Mouse (Mus musculus): Measurements from ENCODE around the gene Kcnq2. TPM values are rescaled to one million over a fixed set of nuclear protein-coding genes. Genes with fewer than 3 reads are reported as not detected.

The Kcnq2 gene
- total RNA-seq (2021) = 100 to 1,000 TPM; 277 to 291 TPM

GRCm38 (mm10) chr2:181134591-181135445 is at the start of gene Kcnq2:
Kcnq2 (minus strand) TSS chr2:181135300.
- DNase-seq (ENCODE audit: extremely low spot score in 1 of 2, low spot score in 1 of 2) = no peak

DNA sequence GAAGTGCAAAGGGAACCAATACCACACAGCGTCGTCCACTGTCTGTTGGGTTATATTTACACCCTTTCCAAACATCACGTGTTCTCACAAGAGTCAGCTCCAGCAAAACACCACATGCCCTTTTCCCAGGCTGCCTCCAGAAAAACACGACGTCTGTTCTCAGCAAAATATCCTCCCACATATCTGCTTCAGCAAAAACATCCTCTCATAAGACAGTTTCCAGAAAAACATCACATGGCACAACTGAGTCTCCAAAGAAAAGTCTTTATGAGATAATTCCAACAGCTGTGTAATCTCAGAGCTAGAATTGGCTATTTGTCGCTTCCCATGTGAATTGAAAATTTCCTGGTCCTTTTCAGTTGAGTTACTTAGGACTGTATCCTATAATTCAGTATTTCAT is 45.8 kb upstream of the Kcnq2 start:
- DNase-seq (ENCODE audit: extremely low spot score in 1 of 2, low spot score in 1 of 2) = no peak

GRCm38 (mm10) chr2:181178471-181178870 is 43.4 kb upstream of the Kcnq2 start:
- DNase-seq (ENCODE audit: extremely low spot score in 1 of 2, low spot score in 1 of 2) = no peak

GRCm38 (mm10) chr2:181178015-181178414 is 42.9 kb upstream of the Kcnq2 start:
- no peak for DNase-seq (ENCODE audit: extremely low spot score in 1 of 2, low spot score in 1 of 2)

DNA sequence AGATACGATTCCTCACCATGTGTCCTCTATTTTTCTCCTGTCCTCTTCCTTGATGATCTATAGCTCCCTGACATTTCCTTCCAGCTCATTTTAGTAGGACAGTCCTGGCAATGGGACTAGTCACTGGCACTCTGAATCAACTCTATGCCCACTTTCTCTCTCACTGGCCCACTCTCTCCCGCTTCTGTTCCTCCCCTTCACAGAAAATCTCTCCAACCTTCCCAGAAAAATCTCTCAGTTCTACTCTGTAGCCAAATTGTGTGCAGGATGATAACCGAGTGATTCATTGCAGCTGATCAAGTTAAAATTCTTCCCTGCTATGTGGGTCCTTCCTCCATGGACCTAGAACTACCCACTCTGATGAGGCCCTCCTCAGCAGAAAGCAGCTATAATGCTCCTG is 39.5 kb upstream of the Kcnq2 start:
- DNase-seq (ENCODE audit: extremely low spot score in 1 of 2, low spot score in 1 of 2) = no peak

DNA sequence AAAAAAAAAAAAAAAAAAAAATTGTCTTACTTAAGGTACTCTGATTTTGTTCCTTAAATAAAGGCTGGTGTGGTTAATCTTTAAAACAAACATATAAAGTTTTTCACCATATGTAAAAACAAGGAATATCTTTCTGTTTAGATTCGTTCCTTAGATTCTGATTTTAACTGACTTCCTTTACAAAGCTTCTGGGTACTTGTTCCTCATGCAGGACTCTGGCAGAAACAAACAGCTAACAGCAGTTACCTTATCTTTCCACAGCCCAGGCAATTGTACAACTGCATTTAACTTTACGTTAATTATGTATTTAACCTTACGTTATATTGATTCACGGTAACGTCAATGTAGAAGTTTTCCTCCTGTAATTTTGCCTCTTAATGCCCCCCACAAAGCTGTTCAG is 31.4 kb upstream of the Kcnq2 start:
- DNase-seq (ENCODE audit: extremely low spot score in 1 of 2, low spot score in 1 of 2) = no peak

DNA sequence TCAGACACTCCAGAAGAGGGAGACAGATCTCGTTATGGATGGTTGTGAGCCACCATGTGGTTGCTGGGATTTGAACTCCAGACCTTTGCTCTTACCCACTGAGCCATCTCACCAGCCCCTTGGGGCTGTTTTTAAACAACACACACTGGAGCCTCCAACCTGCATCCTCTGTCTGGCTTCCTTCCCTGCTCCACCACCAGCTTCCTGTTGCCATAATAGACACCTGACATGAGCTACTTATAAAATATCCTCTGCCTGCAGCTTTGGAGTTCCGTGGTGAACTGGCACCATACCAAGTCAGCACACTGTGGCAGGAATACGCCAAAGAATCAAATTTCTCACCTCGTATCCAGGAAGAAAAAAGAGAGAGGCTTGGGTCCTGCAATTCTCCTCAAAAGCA is 25.7 kb upstream of the Kcnq2 start:
- no peak for DNase-seq (ENCODE audit: extremely low spot score in 1 of 2, low spot score in 1 of 2)

- DNase-seq (ENCODE audit: extremely low spot score in 1 of 2, low spot score in 1 of 2) = peak in 1 of 2 experiments; percentile 50
These were observed 24.7 kb upstream of the Kcnq2 start for GRCm38 (mm10) chr2:181159771-181160170.

DNA sequence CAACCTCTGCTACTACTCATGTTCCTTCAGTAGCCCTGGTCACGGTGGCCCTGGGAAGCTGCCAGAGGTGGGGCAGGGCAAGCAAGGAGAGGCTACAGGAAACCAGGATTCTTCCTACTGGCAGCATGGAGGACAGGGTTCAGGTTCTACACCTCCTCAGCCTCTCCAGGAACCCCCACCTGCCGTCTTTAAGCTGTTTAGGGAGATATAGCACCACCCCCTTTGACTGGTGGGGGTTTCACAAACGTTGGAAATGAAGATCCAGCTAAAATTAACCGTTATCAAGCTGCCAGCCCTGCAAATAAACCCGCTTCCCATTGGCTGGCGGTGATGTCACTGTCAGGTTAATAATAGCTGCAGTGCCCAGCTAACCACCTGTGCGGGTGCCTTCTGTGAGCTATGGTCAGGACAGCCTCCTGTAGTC is 24.0 kb upstream of the Kcnq2 start:
- peak in 1 of 2 experiments; percentile 32 for DNase-seq (ENCODE audit: extremely low spot score in 1 of 2, low spot score in 1 of 2)

DNA sequence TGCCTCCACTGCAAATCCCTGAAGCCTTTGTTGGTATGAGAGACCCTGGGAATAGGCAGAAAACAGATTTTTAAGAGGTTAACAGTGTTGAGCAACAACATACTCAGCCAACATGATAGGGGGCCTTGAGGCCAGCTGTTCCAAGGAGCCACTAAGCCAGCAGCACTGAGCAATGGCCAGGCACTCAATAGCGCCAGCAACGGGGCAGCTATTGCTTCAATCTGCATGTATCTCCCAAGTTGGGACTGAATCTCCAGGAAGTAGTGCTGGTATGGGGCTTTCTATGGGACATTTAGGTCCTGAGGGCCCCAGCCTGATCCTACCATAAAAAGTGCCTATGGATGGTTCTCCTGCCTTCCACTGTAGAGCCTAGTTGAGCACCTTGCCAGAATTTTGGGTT is 23.4 kb upstream of the Kcnq2 start:
- no peak for DNase-seq (ENCODE audit: extremely low spot score in 1 of 2, low spot score in 1 of 2)

DNA sequence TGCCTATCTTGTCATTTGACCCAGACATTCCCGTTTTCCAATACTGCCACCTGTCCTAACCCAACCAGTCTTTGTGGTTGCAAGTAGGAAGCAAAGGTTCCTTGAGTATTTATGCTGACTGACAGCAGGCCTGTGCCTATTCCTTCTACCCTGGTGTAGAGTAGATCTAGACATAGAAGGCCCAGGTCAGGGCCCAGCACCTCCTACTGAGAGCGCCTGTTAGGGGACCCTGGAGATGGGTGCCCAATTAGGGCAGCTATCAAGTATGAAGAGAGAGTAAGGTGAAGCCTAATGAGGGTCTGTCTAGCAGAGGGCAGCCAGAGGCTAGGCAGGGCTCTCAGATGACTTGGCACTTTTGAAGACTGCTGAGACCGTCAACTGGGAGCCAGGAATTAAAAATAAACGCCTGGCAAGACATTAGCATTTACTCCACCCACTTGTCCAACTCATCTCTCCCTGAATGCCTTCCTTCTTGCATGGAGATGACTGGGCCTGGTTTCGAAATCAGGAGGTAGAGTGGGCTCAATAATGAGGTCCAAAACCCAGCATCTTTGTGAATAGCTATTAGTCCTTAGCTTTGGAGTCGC is 22.7 kb upstream of the Kcnq2 start:
- DNase-seq (ENCODE audit: extremely low spot score in 1 of 2, low spot score in 1 of 2) = no peak

DNA sequence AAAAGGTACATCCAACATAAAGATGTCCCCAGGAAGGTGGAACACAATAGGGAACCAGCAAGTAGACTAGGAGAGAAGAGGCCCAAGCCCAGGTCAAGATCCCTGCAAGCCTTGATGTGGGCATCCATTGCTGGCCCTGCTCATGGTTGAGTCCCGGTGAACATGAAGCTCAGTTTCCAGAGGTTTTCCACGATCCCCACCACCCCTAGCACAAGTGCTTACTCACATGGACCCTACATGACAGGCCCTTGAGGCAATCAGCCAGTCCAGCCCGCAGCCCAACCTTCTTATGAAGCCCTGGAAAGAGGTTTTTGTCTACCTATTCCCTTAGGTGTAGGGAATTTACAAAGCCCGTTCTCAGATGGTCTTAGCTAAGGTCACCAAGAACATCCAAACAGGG is 22.1 kb upstream of the Kcnq2 start:
- DNase-seq (ENCODE audit: extremely low spot score in 1 of 2, low spot score in 1 of 2) = no peak

GRCm38 (mm10) chr2:181156248-181157121 is 21.4 kb upstream of the Kcnq2 start, which contains the start of gene Eef1a2:
Eef1a2 (minus strand) TSS chr2:181157014.
- DNase-seq (ENCODE audit: extremely low spot score in 1 of 2, low spot score in 1 of 2) = peak; percentile 68 to 84

GRCm38 (mm10) chr2:181155801-181156200 is 20.7 kb upstream of the Kcnq2 start:
- DNase-seq (ENCODE audit: extremely low spot score in 1 of 2, low spot score in 1 of 2) = no peak

DNA sequence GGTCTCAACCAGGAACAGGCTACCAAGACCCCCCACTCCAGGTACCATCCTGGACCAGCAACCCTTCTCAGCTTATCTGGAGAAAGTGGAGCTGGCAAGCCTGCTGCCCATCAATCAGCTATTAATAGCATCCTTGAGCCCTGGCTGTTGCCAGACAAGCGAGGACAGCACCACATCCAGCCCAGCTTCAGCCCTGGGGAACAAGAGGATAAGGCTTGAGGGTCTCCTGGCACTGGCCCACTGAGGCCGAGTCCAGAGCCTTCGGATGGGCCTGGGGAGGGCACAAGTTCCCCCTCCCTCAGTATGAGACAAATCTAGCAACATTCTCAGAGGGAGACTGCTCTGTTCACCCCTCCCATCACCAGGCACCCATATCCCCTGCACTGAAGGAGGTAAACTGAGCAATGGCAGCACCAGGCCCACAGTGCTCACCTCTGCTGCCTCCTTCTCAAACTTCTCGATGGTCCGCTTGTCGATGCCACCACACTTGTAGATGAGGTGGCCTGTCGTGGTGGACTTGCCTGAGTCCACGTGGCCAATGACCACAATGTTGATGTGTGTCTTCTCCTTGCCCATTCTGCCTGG is 19.8 kb upstream of the Kcnq2 start:
- no peak for DNase-seq (ENCODE audit: extremely low spot score in 1 of 2, low spot score in 1 of 2)

- DNase-seq (ENCODE audit: extremely low spot score in 1 of 2, low spot score in 1 of 2) = no peak
These were observed 19.3 kb upstream of the Kcnq2 start for GRCm38 (mm10) chr2:181154361-181154760.

DNA sequence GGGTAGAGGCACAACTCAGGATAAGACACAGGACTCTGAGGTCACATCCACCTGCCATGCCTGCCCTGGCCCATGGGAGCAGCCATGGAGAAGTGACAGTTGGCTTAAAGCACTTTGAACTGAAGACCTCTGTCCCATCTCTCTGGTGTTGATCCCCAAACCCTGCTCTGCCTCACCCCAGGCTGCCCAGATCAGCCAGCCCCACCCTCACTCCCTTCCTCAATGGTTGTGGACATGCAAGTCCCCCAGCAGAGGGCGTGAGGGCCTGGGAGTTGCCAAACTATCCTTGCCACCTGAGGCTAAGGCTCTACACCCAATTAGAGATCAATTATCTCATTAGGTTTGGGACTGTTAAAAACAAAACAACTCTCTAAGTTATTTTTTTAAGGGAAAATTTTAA is 18.7 kb upstream of the Kcnq2 start:
- no peak for DNase-seq (ENCODE audit: extremely low spot score in 1 of 2, low spot score in 1 of 2)

DNA sequence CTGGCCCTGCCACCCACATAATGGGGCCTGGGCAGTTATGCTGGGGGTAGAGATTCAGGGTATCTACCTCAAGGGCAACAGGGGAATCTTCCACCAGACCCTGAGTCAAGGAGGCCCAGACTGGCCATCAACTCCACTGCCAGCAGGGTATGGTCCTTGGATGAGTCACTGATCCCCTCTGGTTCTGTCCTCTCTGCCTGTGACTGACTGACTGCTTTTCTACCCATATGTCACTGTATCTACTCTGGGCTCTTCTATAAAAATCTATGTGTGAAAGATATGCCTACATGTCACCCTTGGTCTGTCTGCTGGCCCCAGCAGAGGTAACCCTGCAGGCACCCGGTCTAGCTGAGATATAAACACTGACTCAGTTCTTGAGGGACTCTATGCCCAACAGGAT is 18.0 kb upstream of the Kcnq2 start:
- DNase-seq (ENCODE audit: extremely low spot score in 1 of 2, low spot score in 1 of 2) = no peak

DNA sequence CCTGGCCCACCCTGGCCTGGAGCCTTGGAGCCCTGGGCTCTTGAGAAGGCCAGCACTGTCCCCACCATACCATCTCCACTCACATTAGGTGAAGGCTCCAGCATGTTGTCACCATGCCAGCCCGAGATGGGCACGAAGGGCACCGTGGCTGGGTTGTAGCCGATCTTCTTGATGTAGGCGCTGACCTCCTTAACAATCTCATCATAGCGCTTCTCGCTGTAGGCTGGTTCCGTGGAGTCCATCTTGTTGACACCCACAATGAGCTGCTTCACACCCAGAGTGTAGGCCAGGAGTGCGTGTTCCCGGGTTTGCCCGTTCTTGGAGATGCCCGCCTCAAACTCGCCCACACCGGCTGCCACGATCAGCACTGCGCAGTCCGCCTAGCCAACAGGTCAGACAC is 17.6 kb upstream of the Kcnq2 start:
- DNase-seq (ENCODE audit: extremely low spot score in 1 of 2, low spot score in 1 of 2) = peak in 1 of 2 experiments; percentile 12

DNA sequence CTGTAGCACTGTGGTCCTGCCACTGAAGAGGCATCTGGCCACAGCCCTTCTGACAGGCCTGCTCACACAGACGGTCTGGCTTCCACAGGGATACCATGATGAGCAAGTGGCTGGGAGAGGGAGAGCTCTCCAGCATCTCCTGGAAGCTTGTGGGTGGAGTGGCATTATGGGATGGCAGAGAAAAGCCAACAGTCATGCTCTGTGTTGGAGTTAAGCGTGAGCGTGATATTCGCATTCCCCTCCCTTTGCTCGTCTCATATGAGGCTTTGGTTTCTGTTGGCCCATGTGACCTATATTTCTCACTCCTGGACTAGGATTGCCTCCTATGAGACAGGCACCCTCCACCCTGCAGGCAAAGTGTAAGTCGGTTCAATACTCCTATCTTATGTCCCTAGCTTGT is 15.2 kb upstream of the Kcnq2 start:
- DNase-seq (ENCODE audit: extremely low spot score in 1 of 2, low spot score in 1 of 2) = peak in 1 of 2 experiments; percentile 26
